Mouse (Mus musculus): ENCODE results near the gene Xlr3c.
A peak's percentile ranks its signal among the peaks of the same experiment; 100 is the strongest.
"Not testable (repeated sequence)": the region's sequence is repeated elsewhere in the genome, so short reads cannot be mapped to it uniquely, and the experiment has no call there.

Xlr3c gene

DNA sequence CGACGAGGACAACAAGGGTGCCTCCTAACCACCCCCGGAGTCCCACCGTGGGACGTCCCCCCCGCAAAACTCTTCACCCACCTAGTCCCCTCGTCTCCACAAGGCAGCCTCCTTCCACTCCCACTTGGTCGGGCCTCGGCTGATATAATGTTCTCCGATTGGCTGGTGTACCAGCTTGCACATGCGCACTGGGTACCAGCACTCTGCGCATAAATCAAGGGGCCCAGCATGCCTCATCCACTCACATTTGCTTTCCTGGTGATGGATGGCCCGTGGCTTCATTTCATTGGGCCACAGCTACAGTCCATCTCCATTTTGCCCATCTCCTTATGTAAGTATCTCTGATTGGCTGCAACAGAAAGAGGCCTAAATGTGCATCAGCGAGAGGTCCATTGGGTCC, at the start of gene Xlr3c:
TSS of gene Xlr3c (minus strand) at position 121 of the 400 bp plus-strand sequence.
- not testable (repeated sequence) for DNase-seq (ENCODE audit: low spot score)

GRCm38 (mm10) chrX:73312522-73312921, 47.3 kb upstream of the Xlr3c start:
- DNase-seq (ENCODE audit: low spot score): peak; percentile 13

DNA sequence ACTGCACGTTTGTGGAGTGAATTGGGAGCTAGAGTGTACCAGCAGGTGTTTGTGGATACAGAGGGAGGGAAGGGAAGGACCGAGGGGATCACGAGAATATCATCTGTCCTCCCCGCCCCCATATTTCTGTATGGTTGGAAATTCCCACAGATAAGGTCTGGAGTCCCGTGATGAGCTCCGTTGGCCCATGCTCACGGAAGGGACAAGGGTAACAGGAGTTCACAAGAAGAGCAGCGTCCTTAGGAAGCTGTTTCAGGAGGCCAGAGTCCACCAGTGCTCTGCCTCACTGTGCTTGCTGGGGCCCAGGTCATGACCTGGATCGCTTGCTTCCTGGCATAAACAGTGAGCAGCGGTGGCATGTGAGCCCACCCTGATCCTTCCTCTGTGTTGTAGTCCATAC, 30.6 kb upstream of the Xlr3c start:
- DNase-seq (ENCODE audit: low spot score): not testable (repeated sequence)

- not testable (repeated sequence) for DNase-seq (ENCODE audit: low spot score)
Observed at GRCm38 (mm10) chrX:73292876-73293275, 27.7 kb upstream of the Xlr3c start, which contains the start of the genes Xlr5a and Xlr5c. Gene Xlr5a (minus strand): TSS chrX:73292976. Gene Xlr5c (minus strand): TSS chrX:73292976.

DNA sequence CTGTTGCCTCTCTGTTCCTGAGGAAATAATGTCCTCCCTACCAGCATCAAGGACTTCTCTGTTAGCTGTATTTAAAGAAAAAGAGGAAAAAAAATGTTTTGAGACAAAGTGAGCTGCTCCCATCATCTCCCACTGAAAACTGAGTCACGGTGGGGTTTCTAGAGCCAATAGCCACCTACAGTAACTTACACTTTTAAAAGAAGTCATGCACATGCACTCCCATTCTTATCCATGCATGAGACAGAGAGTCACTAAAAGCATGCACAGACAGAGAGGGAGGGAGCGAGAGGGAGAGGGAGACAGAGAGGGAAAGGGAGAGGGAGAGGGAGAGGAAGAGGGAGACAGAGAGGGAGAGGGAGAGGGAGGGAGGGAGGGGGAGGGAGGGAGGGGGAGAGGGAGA, 2.8 kb downstream of the Xlr3c start:
- DNase-seq (ENCODE audit: low spot score): not testable (repeated sequence)

GRCm38 (mm10) chrX:73242821-73243325, 22.3 kb downstream of the Xlr3c start, which contains the start of gene Xlr4c:
Gene Xlr4c (minus strand): TSS chrX:73243130.
- not testable (repeated sequence) for DNase-seq (ENCODE audit: low spot score)

GRCm38 (mm10) chrX:73229288-73229687, 35.9 kb downstream of the Xlr3c start:
- no peak for DNase-seq (ENCODE audit: low spot score)

- peak; percentile 38 for DNase-seq (ENCODE audit: low spot score)
Observed at GRCm38 (mm10) chrX:73228606-73229214, 36.5 kb downstream of the Xlr3c start.

DNA sequence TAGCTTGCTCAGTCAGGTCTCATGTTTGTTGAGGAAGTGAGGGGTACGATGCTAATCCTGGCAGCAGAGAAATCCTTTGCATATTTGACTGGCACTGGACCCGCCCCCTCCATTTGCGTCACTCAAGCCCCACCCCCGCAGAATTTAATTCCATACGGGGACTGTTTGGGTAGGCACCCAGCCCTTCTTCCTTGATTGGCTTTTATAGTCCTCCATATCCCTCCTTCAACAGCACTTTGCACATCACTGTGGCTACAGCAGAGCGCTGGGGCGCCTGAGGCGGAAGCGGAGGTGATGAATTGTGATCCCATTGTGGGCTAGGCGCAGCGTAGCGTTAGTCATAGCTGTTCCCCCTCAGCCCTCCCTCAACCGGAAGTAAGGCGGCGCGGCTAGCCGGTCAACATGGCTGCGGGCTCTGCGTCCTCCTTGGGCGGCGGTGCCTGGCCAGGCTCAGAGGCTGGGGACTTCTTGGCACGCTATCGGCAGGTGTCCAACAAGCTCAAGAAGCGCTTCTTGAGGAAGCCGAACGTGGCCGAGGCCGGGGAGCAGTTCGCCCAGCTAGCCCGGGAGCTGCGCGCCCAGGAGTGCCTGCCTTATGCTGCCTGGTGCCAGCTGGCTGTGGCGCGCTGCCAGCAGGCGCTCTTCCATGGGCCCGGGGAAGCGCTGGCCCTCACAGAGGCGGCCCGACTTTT, 37.1 kb downstream of the Xlr3c start, which contains the start of gene F8a:
TSS of gene F8a (plus strand) at position 378 of the 692 bp plus-strand sequence.
- DNase-seq (ENCODE audit: low spot score): peak; percentile 79

DNA sequence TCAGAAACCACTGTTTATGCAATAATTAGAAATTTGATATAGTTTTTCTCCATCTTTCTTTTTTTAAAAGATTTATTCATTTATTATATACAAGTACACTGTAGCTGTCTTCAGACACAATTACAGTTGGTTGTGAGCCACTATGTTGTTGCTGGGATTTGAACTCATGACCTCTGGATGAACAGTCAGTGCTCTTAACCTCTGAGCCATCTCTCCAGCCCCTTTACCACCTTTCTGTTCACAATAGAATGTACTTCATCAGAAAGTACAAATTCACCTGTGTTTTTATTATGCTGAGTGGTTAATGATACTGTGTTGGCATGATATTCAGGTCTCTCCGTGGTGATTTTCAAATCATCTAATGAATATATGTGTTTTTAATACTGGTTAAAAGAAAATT, 39.8 kb downstream of the Xlr3c start:
- no peak for DNase-seq (ENCODE audit: low spot score)

DNA sequence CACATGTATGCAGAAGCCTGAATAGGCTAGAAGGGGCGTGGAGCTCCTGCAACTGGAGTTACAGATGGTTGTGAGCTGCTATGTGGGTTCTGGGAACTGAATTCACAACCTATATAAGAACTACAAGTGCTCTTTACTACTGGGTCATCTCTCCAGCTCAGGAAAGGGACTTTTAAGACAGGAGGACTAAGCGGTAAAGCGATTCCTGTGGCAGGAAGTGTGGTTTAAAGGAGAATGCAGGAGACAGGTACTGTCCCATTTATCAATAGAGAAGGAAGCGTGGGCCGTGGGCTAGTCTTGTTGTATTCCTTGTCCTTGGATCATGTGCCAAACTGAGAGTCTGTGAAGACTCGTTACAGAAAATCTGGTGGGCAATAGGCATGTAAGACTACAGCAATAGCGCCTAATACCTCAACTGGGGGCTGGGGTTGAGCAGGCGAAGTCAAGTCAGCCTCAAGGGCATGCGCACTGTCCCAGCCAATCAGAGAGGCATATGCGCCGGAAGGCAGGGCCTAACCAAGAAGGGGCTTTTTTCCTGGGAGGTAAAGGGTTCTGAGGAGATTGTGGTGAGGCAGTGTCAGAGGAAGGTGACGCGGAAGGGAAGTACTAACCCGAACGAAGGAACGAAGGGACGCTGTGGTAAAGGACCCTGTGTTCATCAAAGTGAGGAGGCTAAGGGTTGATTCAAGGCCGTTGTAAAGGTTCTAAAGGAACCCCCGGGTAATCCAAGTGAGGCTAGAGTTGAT, 51.2 kb downstream of the Xlr3c start, which contains the start of gene Xlr4b:
TSS of gene Xlr4b (plus strand) at position 515 of the 746 bp plus-strand sequence.
- DNase-seq (ENCODE audit: low spot score): not testable (repeated sequence)

Data from urinary bladder, postnatal 14 days (tissue).